Comparison of ENCODE assay signal across 26 mouse cellular contexts in genomic region chr15:20667350-20667749, GRCm38 (mm10). TPM values are rescaled to one million over a fixed set of nuclear protein-coding genes. Genes with fewer than 3 reads are reported as not detected.
A peak's percentile ranks its signal among the peaks of the same experiment; 100 is the strongest.
DNase-seq lines count a peak whose midpoint lies in the region; ATAC-seq lines count a peak whose summit lies in the region.
"Had no signal": no experiment of that assay in that cellular context is flagged by ENCODE, and none has a peak within 500 bp of the region (broad histone marks: within the 10 kb centered on the region; RNA-seq: fewer than 3 reads in every experiment).

No protein-coding gene starts in this region.

- no peak overlapping the region for H3K27ac ChIP-seq in forebrain, embryonic 14.5 days (ENCODE audit: low read depth, low read length)
- H3K27ac ChIP-seq in forebrain, embryonic 11.5 days (ENCODE audit: low read depth, low read length), result no peak overlapping the region
- no peak overlapping the region for H3K27ac ChIP-seq in forebrain, embryonic 16.5 days (ENCODE audit: low read length)
- H3K27ac ChIP-seq: heart, adult 2 months; heart, embryonic 13.5 days; hindbrain, embryonic 13.5 days; kidney, postnatal 0 days; liver, embryonic 13.5 days; neural tube, embryonic 12.5 days had no signal

- H3K27me3 ChIP-seq in forebrain, embryonic 14.5 days (replicated peaks; ENCODE audit: control insufficient read depth, insufficient read depth, low read length), result no peaks in the 10 kb centered on the region
- H3K27me3 ChIP-seq in forebrain, embryonic 11.5 days (ENCODE audit: control insufficient read depth, insufficient read depth, low read length), result no peaks in the 10 kb centered on the region
- H3K27me3 ChIP-seq in forebrain, embryonic 16.5 days (replicated peaks; ENCODE audit: control insufficient read depth, insufficient read depth, low read length), result no peaks in the 10 kb centered on the region
- H3K27me3 ChIP-seq: CH12.LX; heart, embryonic 13.5 days; hindbrain, embryonic 13.5 days; liver, embryonic 13.5 days; neural tube, embryonic 12.5 days; Patski had no signal

- H3K9ac ChIP-seq in forebrain, embryonic 14.5 days (ENCODE audit: low read length), result no peak overlapping the region
- no peak overlapping the region for H3K9ac ChIP-seq in forebrain, embryonic 11.5 days (ENCODE audit: low read length)
- no peak overlapping the region for H3K9ac ChIP-seq in forebrain, embryonic 16.5 days (replicated peaks; ENCODE audit: low read depth, low read length)
- H3K9ac ChIP-seq: heart, embryonic 13.5 days; hindbrain, embryonic 13.5 days; liver, embryonic 13.5 days; neural tube, embryonic 12.5 days had no signal

- H3K9me3 ChIP-seq in forebrain, embryonic 14.5 days (replicated peaks; ENCODE audit: control insufficient read depth, low read length), result no peaks in the 10 kb centered on the region
- no peaks in the 10 kb centered on the region for H3K9me3 ChIP-seq in forebrain, embryonic 11.5 days (ENCODE audit: control insufficient read depth, low read length)
- no peaks in the 10 kb centered on the region for H3K9me3 ChIP-seq in forebrain, embryonic 16.5 days (ENCODE audit: control insufficient read depth, low read length)
- H3K9me3 ChIP-seq: G1E; heart, embryonic 13.5 days; hindbrain, embryonic 13.5 days; liver, embryonic 13.5 days; neural tube, embryonic 12.5 days had no signal

- H3K4me2 ChIP-seq in forebrain, embryonic 14.5 days (ENCODE audit: low read length), result no peak overlapping the region
- no peak overlapping the region for H3K4me2 ChIP-seq in forebrain, embryonic 11.5 days (ENCODE audit: low read depth, low read length, severe bottlenecking)
- H3K4me2 ChIP-seq in forebrain, embryonic 16.5 days (ENCODE audit: low read length), result no peak overlapping the region
- H3K4me2 ChIP-seq: heart, embryonic 13.5 days; hindbrain, embryonic 13.5 days; liver, embryonic 13.5 days; midbrain, embryonic 11.5 days; neural tube, embryonic 12.5 days had no signal

- no peaks in the 10 kb centered on the region for H3K36me3 ChIP-seq in forebrain, embryonic 14.5 days (ENCODE audit: control insufficient read depth, insufficient read depth, low read length)
- H3K36me3 ChIP-seq in forebrain, embryonic 11.5 days (ENCODE audit: control insufficient read depth, insufficient read depth, low read length), result no peaks in the 10 kb centered on the region
- no peaks in the 10 kb centered on the region for H3K36me3 ChIP-seq in forebrain, embryonic 16.5 days (ENCODE audit: control insufficient read depth, insufficient read depth)
- H3K36me3 ChIP-seq: G1E; heart, embryonic 13.5 days; hindbrain, embryonic 13.5 days; liver, embryonic 13.5 days; neural tube, embryonic 12.5 days had no signal

- H3K4me3 ChIP-seq in forebrain, embryonic 14.5 days (ENCODE audit: low read depth, low read length), result no peak overlapping the region
- H3K4me3 ChIP-seq in forebrain, embryonic 11.5 days (ENCODE audit: low read depth, low read length), result no peak overlapping the region
- no peak overlapping the region for H3K4me3 ChIP-seq in forebrain, embryonic 16.5 days (replicated peaks; ENCODE audit: low read length)
- H3K4me3 ChIP-seq: heart, adult 2 months; heart, embryonic 13.5 days; hindbrain, embryonic 13.5 days; liver, embryonic 13.5 days; neural tube, embryonic 12.5 days had no signal

- peak; percentile 78 for DNase-seq in forebrain, embryonic 14.5 days (ENCODE audit: low spot score)
- no peak for DNase-seq in forebrain, embryonic 11.5 days (ENCODE audit: low spot score)
- DNase-seq in layer of hippocampus, adult 9-11 months, result peak; percentile 9
- no peak for DNase-seq in layer of hippocampus, adult 11-12 months (ENCODE audit: low spot score)
- peak; percentile 44 for DNase-seq in brain, adult 2 months (ENCODE audit: low read depth, low spot score)
- DNase-seq: cerebellum, adult 8-10 months; gastrocnemius, postnatal 36 days; heart, adult 2 months; heart, postnatal 36 days; kidney, adult 2 months; liver, embryonic 13.5 days; lung, adult 2 months; retina, postnatal 1 day; right cerebral cortex, postnatal 25 days; spleen, adult 18-20 months had no signal

- no peaks in the 10 kb centered on the region for H3K4me1 ChIP-seq in forebrain, embryonic 14.5 days (ENCODE audit: control insufficient read depth, insufficient read depth, low read length)
- H3K4me1 ChIP-seq in forebrain, embryonic 11.5 days (replicated peaks; ENCODE audit: control insufficient read depth, insufficient read depth, low read length), result no peaks in the 10 kb centered on the region
- H3K4me1 ChIP-seq in forebrain, embryonic 16.5 days (replicated peaks; ENCODE audit: control insufficient read depth, insufficient read depth, low read length), result no peaks in the 10 kb centered on the region; the same call in 1 of the 2 replicates
- H3K4me1 ChIP-seq: heart, embryonic 13.5 days; hindbrain, embryonic 13.5 days; liver, embryonic 13.5 days; neural tube, embryonic 12.5 days had no signal

- ATAC-seq in forebrain, embryonic 14.5 days, result peak; percentile 67
- ATAC-seq in forebrain, embryonic 11.5 days (replicated peaks; ENCODE audit: low FRiP score), result no peak
- ATAC-seq in forebrain, embryonic 16.5 days, result peak; percentile 80
- no peak for ATAC-seq in CD4-positive, CD25-positive, alpha-beta regulatory T cell, adult 4 months
- ATAC-seq: Patski had no signal

RNA-seq across cellular contexts. Expression of gene Acot10, which starts 0.8 kb away (rescaled TPM):
- 0.17 and 0.25 TPM in 2 replicates for polyA plus RNA-seq in forebrain, embryonic 14.5 days (2014; fragmentation: Nextera tagmentation; extraction: Ambion mirVana)
- not detected in 2 replicates for polyA plus RNA-seq in forebrain, embryonic 11.5 days (2014; fragmentation: Nextera tagmentation; extraction: Ambion mirVana)
- polyA plus RNA-seq in forebrain, embryonic 16.5 days (2015; fragmentation: Nextera tagmentation; extraction: Ambion mirVana), result 0.26 TPM in 1 of 2 replicates, not detected in the other
- under 1 TPM in 1 of 2 experiments, not detected in 1; 0.48 TPM for polyA plus RNA-seq in CD4-positive, CD25-positive, alpha-beta regulatory T cell, adult 4 months (2017; shearing (Covaris generic))
- polyA plus RNA-seq: G1E; heart, adult 2 months; heart, embryonic 13.5 days; intestine, embryonic 14.5 days; kidney, adult 2 months; liver, embryonic 13.5 days; lung, adult 2 months; midbrain, embryonic 11.5 days had no signal

Comparison
In these comparisons a context has a peak if more than half of its experiments do, and no peak if none do; other contexts are left out.
1. ATAC-seq: peak in forebrain, embryonic 14.5 days (single experiment) and forebrain, embryonic 16.5 days (single experiment); none in forebrain, embryonic 11.5 days (single experiment) and CD4-positive, CD25-positive, alpha-beta regulatory T cell, adult 4 months (single experiment).
2. DNase-seq: peak in forebrain, embryonic 14.5 days (single experiment), layer of hippocampus, adult 9-11 months (single experiment) and brain, adult 2 months (single experiment); none in forebrain, embryonic 11.5 days (single experiment) and layer of hippocampus, adult 11-12 months (single experiment).